In the genomic region with DNA sequence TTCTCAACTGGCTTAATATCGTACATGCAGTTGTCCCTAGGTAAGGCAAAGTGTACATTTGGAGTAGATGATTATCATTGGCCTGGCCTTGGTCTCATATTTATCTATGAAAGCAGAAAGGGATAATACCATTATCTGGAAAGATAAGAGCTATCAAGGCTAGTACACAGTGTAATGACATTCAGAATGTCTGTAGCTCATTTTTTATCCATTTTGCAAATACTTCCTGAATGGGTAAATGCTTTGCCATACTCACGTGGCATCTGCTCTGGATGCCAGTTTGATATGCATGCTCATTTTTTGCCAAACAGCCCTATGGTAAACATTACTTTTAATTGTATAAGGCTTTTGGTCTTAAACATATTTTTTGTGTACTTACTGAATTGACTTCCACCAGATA, we compare ENCODE assay signal across 24 mouse cellular contexts.
"Had no signal": no experiment of that assay in that cellular context is flagged by ENCODE, and none has a peak within 500 bp of the region (broad histone marks: within the 10 kb centered on the region; RNA-seq: fewer than 3 reads in every experiment).

No protein-coding gene starts in this region.

- H3K36me3 ChIP-seq: limb, embryonic 10.5 days; limb, embryonic 13.5 days; liver, embryonic 12.5 days; liver, embryonic 15.5 days; lung, embryonic 15.5 days; midbrain, embryonic 10.5 days; midbrain, embryonic 13.5 days; neural tube, embryonic 12.5 days; neural tube, embryonic 15.5 days had no signal

- ATAC-seq: liver, embryonic 12.5 days; midbrain, embryonic 13.5 days had no signal

- H3K4me3 ChIP-seq: layer of hippocampus, adult 2 months; limb, embryonic 10.5 days; limb, embryonic 13.5 days; liver, embryonic 12.5 days; liver, embryonic 15.5 days; lung, embryonic 15.5 days; megakaryocyte, embryonic 14.5 days; midbrain, embryonic 10.5 days; midbrain, embryonic 13.5 days; neural tube, embryonic 12.5 days; neural tube, embryonic 15.5 days had no signal

- H3K27me3 ChIP-seq: limb, embryonic 13.5 days; liver, embryonic 12.5 days; liver, embryonic 15.5 days; lung, embryonic 15.5 days; megakaryocyte, embryonic 14.5 days; midbrain, embryonic 13.5 days; neural tube, embryonic 12.5 days; neural tube, embryonic 15.5 days had no signal

- H3K4me2 ChIP-seq: limb, embryonic 13.5 days; liver, embryonic 12.5 days; liver, embryonic 15.5 days; lung, embryonic 15.5 days; midbrain, embryonic 13.5 days; neural tube, embryonic 12.5 days; neural tube, embryonic 15.5 days had no signal

- H3K9ac ChIP-seq: limb, embryonic 13.5 days; liver, embryonic 12.5 days; liver, embryonic 15.5 days; lung, embryonic 15.5 days; midbrain, embryonic 13.5 days; neural tube, embryonic 12.5 days; neural tube, embryonic 15.5 days had no signal

- H3K27ac ChIP-seq: kidney, postnatal 0 days; layer of hippocampus, adult 2 months; limb, embryonic 10.5 days; limb, embryonic 13.5 days; liver, embryonic 12.5 days; liver, embryonic 15.5 days; lung, embryonic 15.5 days; midbrain, embryonic 10.5 days; midbrain, embryonic 13.5 days; neural tube, embryonic 12.5 days; neural tube, embryonic 15.5 days had no signal

- H3K9me3 ChIP-seq: limb, embryonic 10.5 days; limb, embryonic 13.5 days; liver, embryonic 12.5 days; liver, embryonic 15.5 days; lung, embryonic 15.5 days; megakaryocyte, embryonic 14.5 days; midbrain, embryonic 10.5 days; midbrain, embryonic 13.5 days; neural tube, embryonic 12.5 days; neural tube, embryonic 15.5 days had no signal

- DNase-seq: kidney, adult 2 months; kidney, postnatal 25 days; layer of hippocampus, adult 9-11 months; liver; lung, adult 18-20 months; lung, postnatal 10 days; lung, postnatal 36 days; right cerebral cortex, adult 18-20 months; right cerebral cortex, postnatal 25 days; spleen, adult 18-20 months; thymus, adult 2 months; thymus, postnatal 25 days had no signal

- H3K4me1 ChIP-seq: limb, embryonic 10.5 days; limb, embryonic 13.5 days; liver, embryonic 12.5 days; liver, embryonic 15.5 days; lung, embryonic 15.5 days; megakaryocyte, embryonic 14.5 days; midbrain, embryonic 10.5 days; midbrain, embryonic 13.5 days; neural tube, embryonic 12.5 days; neural tube, embryonic 15.5 days had no signal
